ENCODE assay signal across 8 mouse cellular contexts in genomic region chr8:94601034-94601606, GRCm38 (mm10). TPM values are rescaled to one million over a fixed set of nuclear protein-coding genes. Genes with fewer than 3 reads are reported as not detected.
DNase-seq lines count a peak whose midpoint lies in the region; ATAC-seq and TF ChIP-seq lines count a peak whose summit lies in the region.

No protein-coding gene starts in this region.

- peak overlapping the region; percentile 61 for H3K4me2 ChIP-seq in forebrain, postnatal 0 days (ENCODE audit: low read depth)

- ATAC-seq in forebrain, postnatal 0 days, result peak; percentile 22

- no peak for TF ChIP-seq CTCF in forebrain, postnatal 0 days (IDR thresholded peaks at IDR 0.05; ENCODE audit: low read depth)

- H3K4me1 ChIP-seq in forebrain, postnatal 0 days (ENCODE audit: insufficient read depth), result peaks cover 11% of the 10 kb centered on the region
- H3K4me1 ChIP-seq in megakaryocyte, embryonic 14.5 days, result peaks cover 45% of the 10 kb centered on the region

- no peaks in the 10 kb centered on the region for H3K9me3 ChIP-seq in forebrain, postnatal 0 days (ENCODE audit: low read length)
- no peaks in the 10 kb centered on the region for H3K9me3 ChIP-seq in megakaryocyte, embryonic 14.5 days

- peak overlapping the region; percentile 87 for H3K9ac ChIP-seq in forebrain, postnatal 0 days

- H3K27me3 ChIP-seq in forebrain, postnatal 0 days (ENCODE audit: insufficient read depth, low read length), result no peaks in the 10 kb centered on the region
- no peaks in the 10 kb centered on the region for H3K27me3 ChIP-seq in megakaryocyte, embryonic 14.5 days (replicated peaks)

- H3K36me3 ChIP-seq in forebrain, postnatal 0 days (ENCODE audit: insufficient read depth), result no peaks in the 10 kb centered on the region
- peaks cover 11% of the 10 kb centered on the region for H3K36me3 ChIP-seq in megakaryocyte, embryonic 14.5 days (replicated peaks; ENCODE audit: low read length)

- peak overlapping the region; percentile 72 for H3K4me3 ChIP-seq in forebrain, postnatal 0 days (ENCODE audit: low read depth, low read length)
- H3K4me3 ChIP-seq in megakaryocyte, embryonic 14.5 days (replicated peaks), result peak overlapping the region; percentile 100

- WGBS in forebrain, postnatal 0 days, result under 1% methylated on average over 51 of the region's 51 CpGs

- peak; percentile 8 for DNase-seq in gastrocnemius, adult 18-20 months (ENCODE audit: low spot score)
- DNase-seq in gastrocnemius, adult 8-10 months (ENCODE audit: low spot score in 2 of 2), result no peak
- peak; percentile 15 to 22 for DNase-seq in thymus, adult 18-20 months
- no peak for DNase-seq in thymus, postnatal 0 days (ENCODE audit: low spot score)
- peak; percentile 33 for DNase-seq in forebrain, postnatal 0 days
- peak; percentile 49 to 67 for DNase-seq in kidney, postnatal 4 days
- DNase-seq in thymus, postnatal 4 days, result peak; percentile 55

- peak overlapping the region; percentile 95 for H3K27ac ChIP-seq in forebrain, postnatal 0 days (ENCODE audit: low read depth, low read length)

RNA-seq across cellular contexts. Expression of gene Rspry1, which starts 0.6 kb away (rescaled TPM):
- total RNA-seq in gastrocnemius, adult 18-20 months (2021), result 1 to 10 TPM; 7.9 TPM
- total RNA-seq in gastrocnemius, adult 8-10 months (2022), result 1 to 10 TPM; 7.3 to 8.9 (median 8.2) TPM
- 33.8 and 40.1 TPM in 2 replicates for polyA plus RNA-seq in thymus, postnatal 0 days (2015; fragmentation: Nextera tagmentation; extraction: Ambion mirVana)
- 53.5 and 55.8 TPM in 2 replicates for total RNA-seq in forebrain, postnatal 0 days (2014; rRNA removed)
- polyA plus RNA-seq in forebrain, postnatal 0 days (2015; fragmentation: Nextera tagmentation; extraction: Ambion mirVana), result 26.2 and 32.0 TPM in 2 replicates
- 0.56 and 3.4 TPM in 2 replicates for polyA plus RNA-seq in megakaryocyte, embryonic 14.5 days (2012; ENCODE audit: insufficient read depth, low replicate concordance)

RNA-seq across cellular contexts. Expression of gene Fam192a, which starts 0.7 kb away (rescaled TPM):
- 10 to 100 TPM; 18.0 to 22.8 TPM for total RNA-seq in gastrocnemius, adult 18-20 months (2021)
- 10 to 100 TPM; 16.9 to 23.1 (median 18.4) TPM for total RNA-seq in gastrocnemius, adult 8-10 months (2022)
- 82.5 and 85.3 TPM in 2 replicates for polyA plus RNA-seq in thymus, postnatal 0 days (2015; fragmentation: Nextera tagmentation; extraction: Ambion mirVana)
- 44.5 and 51.4 TPM in 2 replicates for total RNA-seq in forebrain, postnatal 0 days (2014; rRNA removed)
- polyA plus RNA-seq in forebrain, postnatal 0 days (2015; fragmentation: Nextera tagmentation; extraction: Ambion mirVana), result 71.5 and 79.9 TPM in 2 replicates
- polyA plus RNA-seq in megakaryocyte, embryonic 14.5 days (2012; ENCODE audit: insufficient read depth, low replicate concordance), result 11.1 and 44.5 TPM in 2 replicates

Comparison
In these comparisons a context has a peak if more than half of its experiments do, and no peak if none do; other contexts are left out.
1. DNase-seq: peak in gastrocnemius, adult 18-20 months (single experiment), thymus, adult 18-20 months (2 of 2), forebrain, postnatal 0 days (single experiment), kidney, postnatal 4 days (2 of 2) and thymus, postnatal 4 days (single experiment); none in gastrocnemius, adult 8-10 months (0 of 2) and thymus, postnatal 0 days (single experiment).